Mouse (Mus musculus) hindbrain, postnatal 0 days (tissue): ENCODE measurements around the gene Nudt13. TPM values are rescaled to one million over a fixed set of nuclear protein-coding genes. Genes with fewer than 3 reads are reported as not detected.
"Not testable (repeated sequence)": the region's sequence is repeated elsewhere in the genome, so short reads cannot be mapped to it uniquely, and the experiment has no call there.

Experiments
- ATAC-seq: fragments of 200-750 bp; cut with Nextera tagmentation; 2 replicates; pipeline ENCODE4 v1.8.0; 2017; ENCODE audit warnings: mild to moderate bottlenecking, moderate TSS enrichment, moderate library complexity
- DNase-seq: peaks from one replicate; pipeline ENCODE4 v3.0.0-alpha.2; 2015; ENCODE audit warnings: low spot score
- H3K27ac ChIP-seq: fragments of 300-500 bp; sonication (generic); 2 replicates; pipeline ENCODE4 v1.5.1; 2014; ENCODE audit warnings: mild to moderate bottlenecking
- H3K27me3 ChIP-seq: fragments of 300-500 bp; sonication (generic); 2 replicates; pipeline ENCODE4 v1.6.1; 2014; ENCODE audit warnings: low read length, mixed read lengths; ENCODE audit not compliant: insufficient read depth
- H3K36me3 ChIP-seq: fragments of 300-500 bp; sonication (generic); 2 replicates; pipeline ENCODE4 v1.6.1; 2014; ENCODE audit warnings: low read length, mixed read lengths; ENCODE audit not compliant: insufficient read depth
- H3K4me1 ChIP-seq: fragments of 300-500 bp; sonication (generic); 2 replicates; pipeline ENCODE4 v1.6.1; 2014; ENCODE audit warnings: antibody characterized with exemption, low read length, mixed read lengths; ENCODE audit not compliant: insufficient read depth
- H3K4me2 ChIP-seq: fragments of 300-500 bp; sonication (generic); 2 replicates; pipeline ENCODE4 v1.6.1; 2014; ENCODE audit warnings: low read depth, mild to moderate bottlenecking, low read length, moderate library complexity, mixed read lengths
- H3K4me3 ChIP-seq: fragments of 300-500 bp; sonication (generic); 2 replicates; pipeline ENCODE4 v1.5.1; 2014; ENCODE audit warnings: low read length
- H3K9ac ChIP-seq: fragments of 300-500 bp; sonication (generic); replicated peaks from 2 replicates; pipeline ENCODE4 v1.6.1; 2014; ENCODE audit warnings: mild to moderate bottlenecking, low read length, moderate library complexity, mixed read lengths
- H3K9me3 ChIP-seq: fragments of 300-500 bp; sonication (generic); 2 replicates; pipeline ENCODE4 v1.6.1; 2016; ENCODE audit warnings: low read length, mixed read lengths
- CTCF ChIP-seq: IDR thresholded peaks from 2 replicates; pipeline ENCODE4 v1.5.1; 2016; ENCODE audit warnings: antibody characterized with exemption, control low read depth, low read depth
- WGBS: fragments of 180-500 bp; shearing (Covaris S2); extraction: QIAGEN DNeasy Blood & Tissue Kit; methylation state at CpG from one replicate; pipeline ENCODE4 v1.1.7; 2014; 5-methylcytosine and 5-hydroxymethylcytosine counted together
- polyA plus RNA-seq: library from polyadenylated mRNA; unstranded; fragments of >200 nt; fragmentation: Nextera tagmentation; extraction: Ambion mirVana; gene quantifications from 2 replicates; pipeline ENCODE4 v1.2.1, GENCODE M21; 2015
- total RNA-seq: library from RNA; depleted of rRNA; stranded (reverse); fragments of >200 nt; gene quantifications from 2 replicates; pipeline ENCODE4 v1.2.3, GENCODE M21; 2014

Gene Nudt13
- total and polyA plus RNA-seq, 2 experiments from 2014 or later = 11.2 to 13.4 TPM

GRCm38 (mm10) chr14:20297616-20298015, 3.1 kb downstream of the Nudt13 start:
- Histone ChIP-seq H3K9me3 (no peaks in the 10 kb centered on the region), H3K27me3 (no peaks in the 10 kb centered on the region), H3K36me3 (no peaks in the 10 kb centered on the region), H3K4me1 (no peaks in the 10 kb centered on the region), H3K4me2 (no peak overlapping the region), H3K27ac (no peak overlapping the region), H3K9ac (no peak overlapping the region), H3K4me3 (no peak overlapping the region)
- no peak for ATAC-seq
- TF ChIP-seq CTCF = no peak
- DNase-seq = no peak
- WGBS = 80% methylated on average over 3 of the region's 3 CpGs

DNA sequence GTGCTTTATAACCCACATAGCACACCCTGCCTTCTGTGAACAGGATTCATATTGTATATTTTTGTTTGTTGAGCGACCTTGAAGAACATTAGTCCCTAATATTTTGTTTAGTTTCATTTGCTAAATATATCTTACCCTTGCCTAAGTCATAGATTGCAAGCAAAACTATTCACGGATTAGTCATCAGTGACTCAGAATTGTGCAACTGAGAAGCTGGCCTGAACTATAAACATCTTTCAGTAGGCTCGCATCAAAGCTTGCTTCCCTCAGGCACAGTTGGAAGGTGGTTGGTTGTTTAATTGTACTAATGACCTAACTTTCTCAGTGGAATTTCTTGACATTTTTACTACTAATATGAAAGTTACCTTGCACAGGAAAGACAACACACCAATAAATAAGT, 3.6 kb downstream of the Nudt13 start:
- H3K27me3 ChIP-seq = no peaks in the 10 kb centered on the region
- H3K9ac ChIP-seq = no peak overlapping the region
- H3K4me1 ChIP-seq = no peaks in the 10 kb centered on the region
- 83% methylated on average over 3 of the region's 3 CpGs for WGBS
- no peaks in the 10 kb centered on the region for H3K36me3 ChIP-seq
- no peak overlapping the region for H3K27ac ChIP-seq
- no peak for DNase-seq
- H3K4me3 ChIP-seq = no peak overlapping the region
- no peak overlapping the region for H3K4me2 ChIP-seq
- no peak for ATAC-seq
- H3K9me3 ChIP-seq = no peaks in the 10 kb centered on the region
- no peak for TF ChIP-seq CTCF

DNA sequence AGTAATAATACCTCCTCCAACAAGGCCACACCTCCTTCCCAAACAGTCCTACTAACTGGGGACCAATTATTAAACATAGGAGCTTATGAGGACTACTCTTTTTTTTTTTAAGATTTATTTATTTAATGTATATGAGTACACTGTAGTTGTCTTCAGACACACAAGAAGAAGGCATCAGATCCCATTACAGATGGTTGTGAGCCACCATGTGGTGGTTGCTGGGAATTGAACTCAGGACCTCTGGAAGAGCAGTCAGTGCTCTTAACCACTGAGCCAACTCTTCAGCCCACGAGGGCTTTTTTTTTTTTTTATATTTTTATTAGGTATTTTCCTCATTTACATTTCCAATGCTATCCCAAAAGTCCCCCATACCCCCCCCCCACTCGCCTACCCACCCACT, 10.6 kb downstream of the Nudt13 start:
- DNase-seq, H3K36me3 ChIP-seq, ATAC-seq, H3K9me3 ChIP-seq, H3K4me2 ChIP-seq, H3K9ac ChIP-seq, H3K27ac ChIP-seq, H3K27me3 ChIP-seq, H3K4me3 ChIP-seq, H3K4me1 ChIP-seq: not testable (repeated sequence)
- WGBS = 57% methylated on average over 2 of the region's 2 CpGs

DNA sequence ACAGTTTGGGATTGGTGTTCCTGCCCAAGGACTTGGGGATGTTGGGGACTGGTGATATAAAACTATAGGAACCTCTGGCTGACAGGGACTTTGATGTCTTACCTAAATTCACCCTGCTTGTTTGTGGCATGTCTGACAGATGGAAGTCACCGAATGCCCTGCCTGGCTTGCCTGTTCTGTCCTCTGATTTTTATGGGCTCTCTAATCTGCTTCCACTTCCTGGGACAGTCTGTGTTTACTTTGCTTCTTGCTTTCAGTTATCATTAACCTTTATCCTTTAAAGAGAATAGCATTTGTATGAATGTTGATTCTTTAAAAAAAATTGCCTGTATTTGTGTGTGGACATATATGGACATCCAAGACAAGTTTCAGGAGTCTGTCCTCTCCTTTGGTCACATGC, 20.6 kb downstream of the Nudt13 start:
- no peak for TF ChIP-seq CTCF
- no peaks in the 10 kb centered on the region for H3K27me3 ChIP-seq
- no peak overlapping the region for H3K27ac ChIP-seq
- no peak overlapping the region for H3K9ac ChIP-seq
- H3K9me3 ChIP-seq = no peaks in the 10 kb centered on the region
- no peak for ATAC-seq
- no peak overlapping the region for H3K4me2 ChIP-seq
- no peak for DNase-seq
- no peaks in the 10 kb centered on the region for H3K4me1 ChIP-seq
- H3K36me3 ChIP-seq = peaks cover 7% of the 10 kb centered on the region; the same call in 1 of the 2 replicates
- WGBS = 95% methylated on average over 1 of the region's 1 CpGs
- H3K4me3 ChIP-seq = no peak overlapping the region

DNA sequence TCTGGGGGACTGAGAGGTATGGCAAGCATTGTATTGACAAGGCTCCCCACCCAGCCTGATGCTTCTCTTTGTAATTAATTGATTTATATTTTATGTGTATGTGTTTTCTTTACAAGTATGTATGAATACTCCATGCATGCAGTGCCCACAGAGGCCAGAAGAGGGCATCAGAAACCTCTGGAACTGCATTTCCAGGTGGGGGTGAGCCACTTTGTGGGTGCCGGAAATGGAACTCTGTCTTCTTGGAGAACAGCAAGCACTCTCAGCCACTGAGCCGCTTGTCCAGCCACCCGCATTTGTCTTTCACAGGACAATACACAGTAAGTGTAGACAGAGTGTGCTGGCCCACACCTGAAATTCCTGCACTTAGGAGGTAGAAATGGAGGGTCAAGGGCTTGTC, 24.9 kb downstream of the Nudt13 start:
- DNase-seq (peak; percentile 44), ATAC-seq (no peak)
- peak; percentile 70 for TF ChIP-seq CTCF
- Histone ChIP-seq H3K9me3 (no peaks in the 10 kb centered on the region), H3K4me1 (no peaks in the 10 kb centered on the region), H3K36me3 (peaks cover 26% of the 10 kb centered on the region), H3K27me3 (no peaks in the 10 kb centered on the region), H3K9ac (no peak overlapping the region), H3K4me2 (no peak overlapping the region), H3K27ac (no peak overlapping the region), H3K4me3 (no peak overlapping the region)
- 79% methylated on average over 3 of the region's 3 CpGs for WGBS

DNA sequence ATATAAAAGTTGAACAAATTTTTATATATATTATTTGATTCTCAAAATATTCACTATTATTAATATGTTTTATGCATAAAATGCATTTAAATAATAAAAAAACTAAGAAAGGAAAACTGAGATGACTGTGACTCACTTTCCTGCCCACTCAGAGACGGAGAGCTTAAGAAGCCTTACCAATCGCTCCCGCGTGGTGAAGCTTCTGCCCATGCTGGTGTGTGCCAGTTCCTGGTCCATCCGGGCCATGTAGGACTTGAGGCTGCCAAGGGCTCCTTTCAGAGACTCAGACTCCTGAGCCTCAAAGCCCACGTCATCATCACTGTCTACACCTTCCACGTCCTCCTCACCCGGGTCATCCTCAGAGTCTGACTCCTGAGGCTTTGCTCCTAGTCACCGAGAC, 29.7 kb downstream of the Nudt13 start:
- TF ChIP-seq CTCF = no peak
- ATAC-seq = no peak
- Histone ChIP-seq H3K4me2 (no peak overlapping the region), H3K9ac (no peak overlapping the region), H3K4me3 (no peak overlapping the region), H3K27me3 (no peaks in the 10 kb centered on the region), H3K4me1 (no peaks in the 10 kb centered on the region), H3K9me3 (no peaks in the 10 kb centered on the region), H3K36me3 (peaks cover 53% of the 10 kb centered on the region), H3K27ac (no peak overlapping the region)
- 97% methylated on average over 9 of the region's 9 CpGs for WGBS
- no peak for DNase-seq

- TF ChIP-seq CTCF = peak; percentile 41; the same call in 1 of the 2 replicates
- no peak overlapping the region for H3K9ac ChIP-seq
- ATAC-seq (no peak), DNase-seq (no peak)
- H3K4me2 ChIP-seq = no peak overlapping the region
- no peaks in the 10 kb centered on the region for H3K4me1 ChIP-seq
- WGBS = 79% methylated on average over 9 of the region's 9 CpGs
- no peak overlapping the region for H3K27ac ChIP-seq
- H3K27me3 ChIP-seq = no peaks in the 10 kb centered on the region
- H3K9me3 ChIP-seq = no peaks in the 10 kb centered on the region
- no peak overlapping the region for H3K4me3 ChIP-seq
- H3K36me3 ChIP-seq = peaks cover 51% of the 10 kb centered on the region
These were observed 34.0 kb downstream of the Nudt13 start for GRCm38 (mm10) chr14:20328474-20328873.

- H3K27ac ChIP-seq = no peak overlapping the region
- WGBS = over 99% methylated on average over 4 of the region's 4 CpGs
- H3K4me3 ChIP-seq = no peak overlapping the region
- peaks cover 55% of the 10 kb centered on the region for H3K36me3 ChIP-seq
- ATAC-seq = no peak
- H3K9ac ChIP-seq = no peak overlapping the region
- no peak for DNase-seq
- H3K4me1 ChIP-seq = no peaks in the 10 kb centered on the region
- no peak for TF ChIP-seq CTCF
- no peak overlapping the region for H3K4me2 ChIP-seq
- no peaks in the 10 kb centered on the region for H3K9me3 ChIP-seq
- no peaks in the 10 kb centered on the region for H3K27me3 ChIP-seq
These were observed 36.8 kb downstream of the Nudt13 start for GRCm38 (mm10) chr14:20331316-20331715.
